Mouse (Mus musculus): ENCODE measurements around the gene Rcor1.
A peak's percentile ranks its signal among the peaks of the same experiment; 100 is the strongest.
"Not testable (repeated sequence)": the region's sequence is repeated elsewhere in the genome, so short reads cannot be mapped to it uniquely, and the experiment has no call there.

Rcor1 gene

DNA sequence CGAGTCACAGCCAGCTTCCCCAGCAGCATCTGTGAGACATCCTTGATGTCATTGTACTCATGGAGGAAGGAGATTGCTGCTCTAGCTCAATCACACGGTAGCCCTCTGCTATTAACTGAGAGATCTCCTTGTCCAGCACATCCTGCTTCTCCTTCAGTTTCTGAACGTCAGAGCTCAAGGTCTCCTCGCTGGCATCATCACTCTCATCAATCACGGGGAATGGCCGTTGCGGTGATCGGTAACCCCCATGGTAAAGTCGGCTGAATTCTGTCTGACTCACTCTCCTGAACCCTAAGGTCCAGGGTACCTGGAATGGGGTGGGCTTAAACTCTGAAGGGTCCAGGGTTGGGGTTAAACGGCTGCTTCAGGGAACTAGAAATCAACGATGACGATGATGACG lies 28.7 kb downstream of the Rcor1 start:
- DNase-seq (ENCODE audit: low read depth, low spot score) = no peak

DNA sequence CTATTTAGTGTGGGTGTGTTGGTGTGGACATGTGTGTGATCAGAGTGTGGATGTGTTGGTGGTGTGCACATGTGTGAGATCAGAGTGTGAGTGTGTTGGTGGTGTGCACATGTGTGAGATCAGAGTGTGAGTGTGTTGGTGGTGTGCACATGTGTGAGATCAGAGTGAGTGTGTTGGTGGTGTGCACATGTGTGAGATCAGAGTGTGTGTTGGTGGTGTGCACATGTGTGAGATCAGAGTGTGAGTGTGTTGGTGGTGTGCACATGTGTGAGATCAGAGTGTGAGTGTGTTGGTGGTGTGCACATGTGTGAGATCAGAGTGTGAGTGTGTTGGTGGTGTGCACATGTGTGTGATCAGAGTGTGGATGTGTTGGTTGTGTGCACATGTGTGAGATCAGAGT lies 30.1 kb downstream of the Rcor1 start:
- DNase-seq (ENCODE audit: low read depth, low spot score) = not testable (repeated sequence)

DNA sequence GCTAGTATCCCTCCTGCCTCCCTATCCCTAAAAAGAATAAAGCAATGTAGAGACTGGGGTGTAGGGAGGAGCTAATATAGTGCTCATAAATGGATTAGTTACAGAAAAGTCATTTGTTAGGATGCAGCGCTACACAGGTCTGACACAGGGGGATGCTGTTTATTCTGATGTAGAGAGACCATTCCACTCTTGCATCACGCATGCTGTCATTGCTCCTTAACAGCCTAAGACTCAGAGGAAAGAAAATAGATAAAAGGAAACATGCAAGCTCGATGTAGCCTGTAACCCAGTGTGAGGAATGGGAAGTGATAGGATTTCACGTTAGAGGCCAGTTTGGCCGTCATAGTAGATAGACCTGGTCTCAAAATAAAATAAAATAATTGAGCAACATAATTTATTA lies 31.9 kb downstream of the Rcor1 start:
- DNase-seq (ENCODE audit: low read depth, low spot score) = no peak

DNA sequence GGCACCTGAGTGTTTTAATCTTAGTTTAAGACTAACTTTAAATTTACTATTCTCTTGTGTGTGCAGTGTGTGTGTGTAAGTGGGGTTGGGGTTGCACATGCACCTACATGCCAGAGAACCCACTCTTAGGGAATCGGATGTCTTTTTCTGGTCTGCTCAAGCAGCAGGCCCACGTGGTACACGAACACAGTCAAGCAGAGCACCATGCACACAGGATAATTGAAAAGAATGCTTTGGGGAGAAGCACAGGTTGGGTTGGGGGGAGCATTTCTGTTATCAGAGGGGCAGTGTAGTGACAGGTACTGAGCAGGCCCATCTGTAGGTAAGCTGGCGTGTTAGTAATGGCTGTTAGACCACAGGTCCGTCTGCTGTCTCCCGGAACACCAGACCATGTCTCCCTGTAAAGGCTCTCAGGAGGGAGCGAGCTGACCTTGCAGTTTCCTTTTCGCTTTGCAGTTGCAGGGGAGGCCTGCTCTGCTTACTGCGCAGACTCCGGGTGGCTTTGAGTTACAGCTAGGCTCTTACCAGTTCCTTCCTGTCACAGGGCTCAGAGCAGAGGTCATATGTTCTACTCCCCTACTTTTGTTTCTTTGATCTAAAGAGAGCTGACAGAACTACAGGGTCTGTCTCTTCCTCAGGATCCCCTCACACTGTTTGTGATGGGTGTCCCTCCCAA lies 32.5 kb downstream of the Rcor1 start:
- no peak for DNase-seq (ENCODE audit: low read depth, low spot score)

DNA sequence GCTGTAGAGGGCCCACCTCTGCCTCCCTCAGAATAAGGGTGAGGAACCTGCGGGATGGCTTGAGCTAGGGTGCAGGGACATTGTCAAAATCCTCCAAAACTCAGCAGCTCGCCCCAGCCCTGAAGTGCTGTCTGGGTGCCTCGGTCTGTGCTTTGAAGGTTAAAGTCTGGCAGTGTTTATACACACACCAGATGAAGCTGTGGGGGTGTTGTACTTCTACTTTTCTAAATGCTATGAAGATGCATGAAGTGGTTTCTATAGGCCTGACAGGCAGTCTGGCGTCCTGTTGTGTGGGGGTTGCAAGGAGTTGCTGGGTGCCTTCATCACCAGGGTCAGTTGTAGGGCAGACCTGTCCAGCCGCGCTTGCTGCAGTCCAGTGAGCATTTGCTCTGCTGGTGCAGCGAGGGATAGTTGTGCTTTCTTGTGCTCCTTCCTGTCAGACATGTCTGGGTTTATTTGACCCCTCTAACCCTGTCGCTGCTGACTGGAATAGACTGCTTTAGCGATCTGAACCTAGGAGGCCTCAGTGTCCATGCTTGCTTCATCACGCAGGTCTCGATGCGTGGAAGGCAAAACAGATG lies 37.3 kb downstream of the Rcor1 start:
- DNase-seq (ENCODE audit: low read depth, low spot score) = no peak

DNA sequence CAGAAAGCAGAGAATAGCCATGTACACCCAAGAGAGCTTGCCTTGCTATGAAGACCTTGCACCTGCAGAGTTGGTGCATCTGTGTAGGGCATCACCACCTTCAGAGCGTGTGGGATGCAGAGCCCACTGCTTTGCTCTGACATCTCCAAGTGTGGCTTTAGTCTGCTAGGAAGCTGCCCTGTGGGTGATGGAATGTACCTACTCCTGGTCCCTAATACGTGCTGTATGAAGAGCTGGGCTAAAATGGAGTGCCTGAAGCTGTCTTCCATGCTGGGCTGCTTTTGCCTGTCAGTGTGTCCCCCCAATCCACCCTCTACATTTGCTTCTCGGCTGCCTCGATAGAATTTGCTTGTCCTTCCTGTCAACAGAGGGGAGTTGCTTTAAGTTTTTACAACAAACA lies 46.4 kb downstream of the Rcor1 start:
- DNase-seq (ENCODE audit: low read depth, low spot score) = no peak

DNA sequence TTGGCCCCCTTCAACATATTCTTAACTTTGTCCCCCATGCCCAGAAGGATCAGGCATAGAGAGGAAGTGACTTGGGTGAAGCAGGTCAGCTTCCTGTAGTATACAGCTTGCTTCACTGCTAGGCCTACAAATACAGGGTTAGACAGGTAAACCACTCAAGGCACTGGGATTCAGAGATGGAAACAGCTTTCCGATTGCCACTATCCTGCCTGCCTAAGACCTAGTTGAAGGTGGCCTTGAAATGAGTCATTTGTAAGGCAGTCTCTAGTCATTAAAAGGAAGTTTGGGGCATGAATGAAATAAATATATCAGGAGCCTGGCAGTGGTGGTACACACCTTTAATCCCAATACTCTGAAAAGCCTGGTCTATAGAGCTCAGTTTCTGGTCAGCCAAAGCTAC lies 47.9 kb downstream of the Rcor1 start:
- no peak for DNase-seq (ENCODE audit: low read depth, low spot score)

DNA sequence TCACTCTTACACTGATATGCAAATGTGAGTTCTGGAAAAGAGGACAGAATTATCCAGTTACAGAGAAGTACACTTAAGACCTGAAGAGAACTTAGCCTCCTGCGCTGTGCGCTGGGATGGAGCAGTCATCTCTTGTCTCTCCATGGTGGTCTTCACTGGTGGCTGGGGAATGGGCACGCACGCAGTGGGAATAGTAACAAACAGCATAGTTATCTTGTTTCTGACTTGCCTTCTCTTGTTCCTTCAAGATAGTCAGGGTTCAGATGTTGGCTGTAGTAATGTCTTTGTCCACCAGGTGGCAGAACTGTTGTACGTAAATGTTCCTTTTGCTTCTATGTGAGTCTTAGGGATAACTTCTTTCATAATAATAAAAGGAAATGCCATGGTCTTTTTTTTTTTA lies 49.0 kb downstream of the Rcor1 start:
- DNase-seq (ENCODE audit: low read depth, low spot score) = peak; percentile 68

DNA sequence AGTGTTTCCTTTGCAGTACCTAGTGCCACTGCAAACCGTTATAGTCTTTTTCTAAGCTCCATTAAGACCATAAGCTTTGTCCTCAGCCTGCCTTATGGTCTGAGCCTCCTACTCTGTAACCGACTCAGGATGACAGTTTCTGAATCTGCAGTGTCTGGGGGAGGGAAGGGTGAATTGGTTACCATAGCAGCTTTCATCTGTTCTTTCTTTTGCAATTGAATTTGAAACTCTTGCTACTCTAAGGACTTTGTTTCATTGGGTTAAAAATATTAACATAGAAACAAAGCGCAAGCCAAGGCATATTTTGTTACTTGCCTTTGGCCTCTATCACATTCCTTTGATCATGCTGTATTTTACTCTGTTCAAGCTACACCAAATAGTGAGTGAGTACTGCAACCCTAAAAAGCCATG lies 49.6 kb downstream of the Rcor1 start:
- no peak for DNase-seq (ENCODE audit: low read depth, low spot score)

DNA sequence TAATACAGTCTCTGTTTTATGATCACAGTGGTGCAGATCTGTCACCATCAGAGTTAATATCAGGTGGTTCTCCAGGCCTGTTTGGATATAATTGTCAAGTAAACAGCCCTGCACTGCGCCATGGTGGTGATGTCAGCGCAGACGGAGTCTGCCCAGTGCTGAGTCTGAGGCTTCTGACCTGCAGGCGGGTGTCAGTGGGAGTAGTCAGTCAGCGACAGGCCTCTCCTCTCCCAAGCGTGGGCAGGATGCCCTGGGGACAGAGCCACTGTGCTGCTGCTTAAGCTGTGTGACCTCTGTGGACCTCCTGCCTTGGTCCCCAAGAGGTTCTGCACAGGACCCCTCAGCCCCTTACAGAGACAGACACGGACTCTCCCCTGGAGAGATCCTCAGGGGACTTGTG lies 50.0 kb downstream of the Rcor1 start:
- DNase-seq (ENCODE audit: low read depth, low spot score) = no peak

DNA sequence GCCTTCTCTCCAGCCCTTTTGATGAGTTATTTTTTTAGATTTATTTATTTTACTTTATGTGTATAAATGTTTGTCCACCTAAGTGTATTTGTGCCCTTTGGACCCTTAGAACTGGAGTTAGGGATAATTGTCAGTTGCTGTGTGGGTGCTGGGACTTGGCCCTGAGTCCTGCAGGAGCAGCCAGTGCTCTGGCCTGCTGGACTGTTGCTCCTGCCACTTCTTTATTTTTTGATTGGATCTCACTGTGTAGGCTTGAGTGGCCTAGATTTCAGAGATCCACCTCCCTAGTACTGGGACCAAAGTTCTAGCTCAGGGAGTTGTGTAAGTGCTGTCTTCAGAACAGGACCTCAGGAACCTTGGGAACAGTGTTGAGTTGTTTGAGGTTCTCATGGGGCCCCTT lies 51.6 kb downstream of the Rcor1 start:
- DNase-seq (ENCODE audit: low read depth, low spot score) = no peak

DNA sequence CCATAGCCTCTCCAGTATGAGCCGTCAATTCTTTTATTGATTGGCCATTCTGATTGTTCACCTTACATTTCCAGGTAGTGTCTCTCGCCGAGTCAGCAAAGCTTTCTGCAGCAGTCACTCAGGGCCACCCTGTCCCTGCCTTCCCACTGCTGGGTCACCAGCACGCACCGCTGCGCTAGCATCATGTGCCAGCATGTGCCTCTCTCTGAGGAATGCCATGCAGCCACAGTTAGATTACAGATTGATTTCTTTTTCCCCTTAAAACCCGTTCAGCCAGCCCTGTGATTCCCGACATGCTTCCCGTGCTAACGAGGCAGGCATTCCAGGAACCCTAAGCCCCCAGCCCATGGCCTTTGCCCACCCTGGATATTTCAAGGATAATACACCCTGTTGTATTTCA lies 52.8 kb downstream of the Rcor1 start:
- DNase-seq (ENCODE audit: low read depth, low spot score) = no peak

DNA sequence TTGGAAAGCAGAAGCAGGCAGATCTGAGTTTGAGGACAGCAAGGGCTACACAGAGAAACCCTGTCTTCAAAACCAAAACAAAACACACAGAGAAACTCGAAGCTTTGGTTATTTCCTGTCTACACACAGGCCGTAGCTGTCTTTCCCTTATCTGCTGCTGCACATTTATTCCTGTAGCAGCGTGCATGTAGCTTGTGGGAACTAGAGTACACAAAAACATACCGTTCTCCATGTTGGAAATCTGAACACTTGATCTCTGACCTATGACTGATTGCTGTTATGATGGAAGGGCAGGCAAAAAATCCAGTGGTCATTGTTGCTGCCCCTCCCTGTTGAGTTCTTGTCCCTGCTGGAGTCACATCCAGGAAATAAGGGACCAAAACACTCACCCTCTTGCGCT lies 54.9 kb downstream of the Rcor1 start:
- no peak for DNase-seq (ENCODE audit: low read depth, low spot score)

DNA sequence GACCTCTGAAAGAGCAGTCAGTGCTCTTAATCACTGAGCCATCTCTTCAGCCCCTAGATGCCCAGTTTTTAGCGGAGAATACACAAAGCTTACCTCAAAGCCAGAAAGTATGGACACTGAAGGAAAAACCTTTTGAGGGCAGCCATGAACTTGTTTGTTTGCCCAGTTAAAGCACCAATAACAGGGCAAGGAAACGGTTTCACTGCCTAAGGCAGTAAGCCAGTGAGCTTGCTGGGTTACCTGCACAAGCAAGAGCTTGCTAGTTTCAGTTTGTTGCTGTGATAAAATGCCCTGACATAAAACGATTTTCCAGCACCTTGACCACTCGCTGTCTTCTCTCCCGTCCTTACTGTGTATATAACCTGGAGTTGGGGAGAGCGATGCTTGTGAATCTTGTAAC lies 55.9 kb downstream of the Rcor1 start:
- DNase-seq (ENCODE audit: low read depth, low spot score) = no peak

DNA sequence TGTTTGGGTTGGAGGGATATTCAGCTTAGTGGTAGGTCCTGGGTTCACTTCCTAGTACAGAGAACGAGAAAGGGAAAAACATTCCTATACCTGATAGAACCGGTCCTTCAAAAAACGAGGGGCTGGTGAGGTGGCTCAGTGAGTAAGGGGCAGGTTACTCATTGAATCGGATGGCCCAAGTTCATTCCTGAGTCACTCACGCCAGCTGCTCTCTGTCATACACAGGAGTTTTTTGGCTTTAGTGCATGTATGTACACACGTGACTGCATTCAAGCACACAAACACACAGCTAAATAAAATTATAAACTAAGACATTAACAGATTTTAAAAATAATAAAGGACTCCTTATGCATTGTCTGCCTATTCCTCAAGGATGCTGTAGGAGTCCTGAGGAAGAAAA lies 57.1 kb downstream of the Rcor1 start:
- no peak for DNase-seq (ENCODE audit: low read depth, low spot score)

DNA sequence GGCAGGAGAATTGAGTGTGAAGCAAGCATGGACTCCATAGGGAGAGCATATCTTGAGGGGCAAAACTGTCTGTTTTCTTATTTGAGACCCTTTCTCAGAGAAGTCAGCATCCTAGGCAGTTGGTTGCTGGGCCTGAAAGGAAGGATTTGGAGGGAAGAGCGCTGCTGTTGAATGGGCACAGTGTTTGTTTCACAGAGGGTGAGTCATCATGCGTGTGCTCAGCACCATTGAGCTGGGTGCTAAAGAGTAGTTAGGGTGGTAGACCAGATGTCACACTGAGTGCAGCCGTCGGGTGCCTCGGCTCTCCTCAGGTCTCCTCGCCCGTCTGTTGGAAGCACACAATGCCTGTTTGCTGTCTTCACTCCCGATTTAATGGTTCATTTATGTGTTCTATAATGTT lies 57.9 kb downstream of the Rcor1 start:
- DNase-seq (ENCODE audit: low read depth, low spot score) = no peak

DNA sequence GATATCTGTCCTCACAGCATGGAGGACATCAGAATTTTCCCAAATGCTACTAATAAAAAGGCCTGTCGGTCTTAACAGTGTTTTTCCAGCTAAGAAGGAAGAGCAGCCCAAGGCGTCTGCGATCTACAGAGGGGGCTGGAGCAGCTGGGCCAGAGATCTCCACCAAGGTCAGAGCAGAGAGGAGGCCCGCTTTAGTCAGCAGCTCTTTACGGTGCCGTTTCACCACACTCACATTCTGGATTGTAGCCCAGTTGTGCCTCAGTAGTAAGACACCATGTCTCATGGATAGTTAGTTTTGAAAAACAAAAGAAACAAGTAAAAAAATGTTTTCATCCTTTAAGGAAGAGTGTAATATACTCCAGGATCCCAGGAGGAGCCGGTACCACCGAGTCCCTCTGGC lies 72.0 kb downstream of the Rcor1 start:
- no peak for DNase-seq (ENCODE audit: low read depth, low spot score)

DNA sequence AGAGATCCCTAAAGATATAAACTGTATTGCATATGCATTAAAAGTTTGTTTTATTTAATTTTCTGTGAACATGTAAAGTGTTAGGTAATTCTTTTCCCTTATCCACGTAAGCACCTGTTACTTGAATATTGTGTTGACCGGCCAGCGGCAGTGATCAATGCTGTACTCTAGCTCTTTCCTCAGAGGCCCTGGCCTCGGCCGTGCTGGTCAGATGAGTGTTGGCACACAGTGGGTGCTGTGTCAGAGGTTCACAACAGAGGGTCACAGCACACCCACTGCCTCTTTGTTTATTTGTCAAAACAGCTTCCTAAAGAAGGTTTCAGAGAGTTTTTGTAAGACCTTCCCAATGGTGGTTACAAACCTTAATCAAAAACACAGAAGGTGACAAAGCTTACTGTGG lies 75.4 kb downstream of the Rcor1 start:
- DNase-seq (ENCODE audit: low read depth, low spot score) = no peak

DNA sequence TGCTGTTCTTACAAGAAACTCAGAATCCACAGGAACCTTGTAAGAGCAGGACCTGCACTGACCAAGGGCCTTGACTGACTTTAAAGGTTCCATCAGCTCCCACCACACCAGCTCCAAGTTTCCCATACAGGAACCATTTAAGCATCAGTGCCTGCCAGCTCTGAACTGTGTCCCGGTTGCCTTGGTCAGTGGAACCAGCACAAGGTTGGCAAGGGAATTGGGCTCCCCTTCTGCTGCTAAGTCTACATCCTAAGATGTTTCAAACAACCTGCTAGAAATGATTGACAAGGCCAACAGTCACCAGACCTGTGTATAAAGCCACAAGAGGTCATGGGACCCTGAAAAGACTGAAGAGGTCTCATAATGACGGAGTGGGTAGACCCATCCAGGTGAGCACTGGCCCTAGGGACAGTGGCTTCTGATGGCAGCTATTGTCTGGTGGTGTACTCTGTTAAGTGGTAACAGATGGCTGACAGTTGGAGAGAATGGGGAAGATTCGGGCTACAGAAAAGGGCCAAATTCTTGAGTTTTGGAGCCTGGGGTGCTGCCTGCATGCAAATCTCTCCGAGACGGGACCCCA lies 80.4 kb downstream of the Rcor1 start:
- no peak for DNase-seq (ENCODE audit: low read depth, low spot score)

DNA sequence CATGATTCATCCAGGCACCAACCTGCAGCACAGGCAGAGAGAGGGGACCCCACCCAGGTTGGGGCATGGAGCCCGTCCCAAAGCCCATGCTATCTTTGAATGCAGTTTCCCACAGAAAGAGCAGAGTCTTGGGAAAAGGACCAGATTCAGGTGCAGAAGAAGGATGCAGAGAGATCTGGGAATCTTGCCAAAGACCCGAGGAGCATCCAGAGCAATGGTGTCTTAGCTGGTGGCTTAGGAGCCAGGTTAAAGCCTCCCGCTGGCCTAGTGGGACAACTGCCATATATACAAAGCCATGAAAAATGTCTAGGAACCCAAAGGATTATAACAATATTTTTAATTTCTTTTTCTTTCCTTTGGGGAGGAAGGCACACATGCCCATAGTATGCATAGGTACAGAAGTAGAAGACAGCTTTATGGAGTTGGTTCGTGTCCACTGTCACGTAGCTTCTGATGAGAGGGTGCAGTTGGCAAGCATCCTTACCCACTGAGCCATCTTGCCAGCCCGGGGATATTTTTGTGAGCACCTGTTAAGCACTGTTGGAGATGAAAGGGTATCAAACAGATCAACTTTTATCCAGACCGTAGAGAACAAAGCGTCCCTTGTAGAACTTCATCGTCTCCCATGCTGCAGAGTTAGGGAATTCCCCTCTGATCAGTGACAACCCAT lies 82.0 kb downstream of the Rcor1 start:
- DNase-seq (ENCODE audit: low read depth, low spot score) = no peak

DNA sequence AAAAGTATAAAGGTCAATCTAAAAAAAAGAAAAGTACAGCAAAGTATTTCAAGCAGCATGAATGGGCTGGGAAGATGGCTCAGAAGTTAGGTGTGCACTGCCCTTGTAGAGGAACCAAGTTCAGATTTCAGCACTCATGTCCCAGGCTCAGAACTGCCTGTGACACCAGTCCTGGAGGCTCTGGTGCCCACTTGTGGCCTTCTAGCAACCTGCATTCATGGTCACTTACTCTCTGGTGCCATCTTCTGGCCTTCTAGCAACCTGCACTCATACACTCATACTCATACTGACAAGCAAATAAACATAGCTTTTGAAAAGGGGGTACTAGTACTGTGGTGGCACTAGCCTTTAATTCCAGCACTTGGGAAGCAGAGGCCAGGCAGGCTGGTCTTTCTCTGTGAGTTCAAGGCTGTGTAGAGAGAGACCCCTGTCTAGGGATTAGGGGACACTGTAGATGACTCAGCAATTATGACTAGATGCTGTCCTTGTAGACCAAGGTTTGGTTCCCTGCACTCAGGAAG lies 83.2 kb downstream of the Rcor1 start:
- DNase-seq (ENCODE audit: low read depth, low spot score) = peak; percentile 12

DNA sequence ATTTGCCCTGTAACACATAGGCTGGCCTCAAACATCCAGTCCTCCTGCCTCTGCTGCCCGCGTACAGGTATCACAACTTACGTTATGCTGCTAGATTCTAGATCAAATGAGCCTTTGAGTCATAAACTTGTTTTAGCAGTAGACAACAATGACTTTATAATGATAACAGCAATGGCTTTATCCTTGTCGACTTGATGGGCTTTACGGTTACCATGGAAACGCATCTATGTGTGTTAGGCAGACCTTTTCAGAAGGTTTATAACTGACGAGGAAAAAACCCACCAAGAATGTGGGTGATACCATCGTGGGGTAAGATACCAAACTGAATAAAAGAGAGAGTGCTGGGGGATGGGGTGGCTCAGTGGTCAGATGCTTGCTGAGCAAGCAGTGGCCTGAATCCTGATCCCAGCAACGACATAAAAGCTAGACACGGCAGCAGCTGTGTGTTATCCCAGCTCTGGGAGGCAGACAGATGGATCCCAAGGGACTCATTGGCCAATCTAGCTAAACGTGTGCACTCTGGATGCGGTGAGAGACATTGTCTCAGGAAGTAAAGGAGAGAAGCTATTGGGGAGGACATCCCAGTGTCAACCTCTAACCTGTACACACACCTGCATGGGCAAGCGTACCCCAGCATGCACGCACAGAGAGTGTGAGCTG lies 85.6 kb downstream of the Rcor1 start:
- no peak for DNase-seq (ENCODE audit: low read depth, low spot score)
